Mouse (Mus musculus) CD4-positive, CD25-positive, alpha-beta regulatory T cell, adult 2 months (primary cell): ENCODE data around the gene Ephx1.
"Not testable (repeated sequence)": the region's sequence is repeated elsewhere in the genome, so short reads cannot be mapped to it uniquely, and the experiment has no call there.

Experiments
- DNase-seq: peaks from one replicate; pipeline ENCODE4 v3.0.0-alpha.2; 2012; ENCODE audit warnings: low read depth, low spot score

Ephx1 gene

GRCm38 (mm10) chr1:181020756-181021487, at the start of gene Ephx1:
TSS of gene Ephx1 (minus strand) at chr1:181020904.
- no peak for DNase-seq

GRCm38 (mm10) chr1:181069671-181070070, 49.0 kb upstream of the Ephx1 start:
- no peak for DNase-seq

- DNase-seq, result no peak
These were observed 47.6 kb upstream of the Ephx1 start for GRCm38 (mm10) chr1:181068344-181068743.

GRCm38 (mm10) chr1:181064648-181065047, 43.9 kb upstream of the Ephx1 start:
- no peak for DNase-seq

GRCm38 (mm10) chr1:181063991-181064390, 43.3 kb upstream of the Ephx1 start:
- DNase-seq, result no peak

- DNase-seq, result no peak
These were observed 41.2 kb upstream of the Ephx1 start for GRCm38 (mm10) chr1:181061784-181062485.

GRCm38 (mm10) chr1:181052898-181053297, 32.2 kb upstream of the Ephx1 start:
- no peak for DNase-seq

- DNase-seq, result no peak
These were observed 30.2 kb upstream of the Ephx1 start, which contains the start of gene 9130409I23Rik for GRCm38 (mm10) chr1:181050937-181051336. TSS of gene 9130409I23Rik (plus strand) at chr1:181051237.

- no peak for DNase-seq
These were observed 28.7 kb upstream of the Ephx1 start for GRCm38 (mm10) chr1:181049328-181049842.

GRCm38 (mm10) chr1:181047520-181047919, 26.8 kb upstream of the Ephx1 start:
- DNase-seq, result no peak

- DNase-seq, result peak; percentile 84
These were observed 18.9 kb upstream of the Ephx1 start for GRCm38 (mm10) chr1:181039652-181040051.

- DNase-seq, result no peak
These were observed 16.9 kb upstream of the Ephx1 start for GRCm38 (mm10) chr1:181037623-181038022.

GRCm38 (mm10) chr1:181035015-181035778, 14.5 kb upstream of the Ephx1 start:
- not testable (repeated sequence) for DNase-seq

- DNase-seq, result peak; percentile 92
These were observed 1.6 kb upstream of the Ephx1 start for GRCm38 (mm10) chr1:181022265-181022664.

GRCm38 (mm10) chr1:181021488-181021865, 773 bp upstream of the Ephx1 start:
- DNase-seq, result no peak

GRCm38 (mm10) chr1:181017890-181018420, 2.7 kb downstream of the Ephx1 start:
- peak; percentile 19 for DNase-seq

- DNase-seq, result peak; percentile 92
These were observed 3.4 kb downstream of the Ephx1 start for GRCm38 (mm10) chr1:181017212-181017711.

GRCm38 (mm10) chr1:181016532-181017131, 4.1 kb downstream of the Ephx1 start:
- DNase-seq, result peak; percentile 92

- peak; percentile 28 for DNase-seq
These were observed 4.7 kb downstream of the Ephx1 start for GRCm38 (mm10) chr1:181016045-181016444.

- DNase-seq, result no peak
These were observed 5.1 kb downstream of the Ephx1 start for GRCm38 (mm10) chr1:181015558-181015957.
